Mouse (Mus musculus): Measurements from ENCODE around the gene Rhox2f.
"Not testable (repeated sequence)": the region's sequence is repeated elsewhere in the genome, so short reads cannot be mapped to it uniquely, and the experiment has no call there.

Gene Rhox2f

DNA sequence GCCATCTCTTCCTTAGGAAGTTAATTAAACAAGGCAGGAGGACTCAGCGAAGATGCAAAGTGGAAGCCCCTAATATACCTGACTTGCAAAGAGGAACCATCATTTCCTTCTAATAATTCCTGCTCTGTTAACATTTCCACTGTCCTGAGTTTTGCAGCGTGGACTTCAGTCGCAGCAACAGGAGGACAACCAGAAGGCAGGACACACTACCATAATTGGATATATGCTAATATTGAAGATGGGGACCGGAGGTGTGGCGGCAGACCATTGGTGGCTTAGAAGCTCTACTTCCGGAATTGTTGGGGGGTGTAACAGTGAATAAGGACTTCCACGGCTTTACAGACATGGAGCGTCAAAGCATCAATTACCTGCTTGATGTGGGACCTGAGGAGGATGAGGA lies at the start of gene Rhox2f:
Rhox2f (plus strand) TSS at position 301 of the 400 bp plus-strand sequence.
- in situ Hi-C loops (cut with MboI, MseI) = loop anchor here (5.0 kb wide), 1 partner anchor 119 kb away; the partner anchor contains the start of gene Rhox2c

GRCm38 (mm10) chrX:37530152-37530551 lies 41.1 kb upstream of the Rhox2f start, which contains the start of gene Rhox2e:
Gene Rhox2e, plus strand, starts transcription at chrX:37530452.
- in situ Hi-C loops (cut with MboI, MseI) = not testable (repeated sequence)

DNA sequence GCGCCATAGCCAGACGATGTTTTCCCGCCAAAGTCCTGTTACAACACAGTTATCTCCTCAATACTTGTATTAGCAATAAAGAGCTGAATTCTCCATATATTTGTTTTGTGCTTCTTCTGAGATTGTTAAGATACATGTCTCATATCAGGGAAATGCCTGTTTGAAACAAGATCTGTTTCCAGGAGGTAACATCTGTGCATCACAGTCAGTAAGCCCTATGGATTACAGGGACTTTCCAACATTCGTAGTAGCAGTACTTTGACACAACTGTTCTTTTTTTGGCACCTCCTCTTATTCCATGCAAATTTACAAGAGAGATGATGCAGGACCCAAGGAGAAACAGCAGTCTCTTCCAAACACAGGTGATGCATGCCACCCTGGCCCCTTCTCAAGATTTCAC lies 29.5 kb upstream of the Rhox2f start, which contains the start of gene Rhox3e:
Rhox3e (plus strand) TSS at position 301 of the 400 bp plus-strand sequence.
- in situ Hi-C loops (cut with MboI, MseI) = loop anchor here (5.0 kb wide), 1 partner anchor 289 kb away; no protein-coding TSS in a partner anchor

DNA sequence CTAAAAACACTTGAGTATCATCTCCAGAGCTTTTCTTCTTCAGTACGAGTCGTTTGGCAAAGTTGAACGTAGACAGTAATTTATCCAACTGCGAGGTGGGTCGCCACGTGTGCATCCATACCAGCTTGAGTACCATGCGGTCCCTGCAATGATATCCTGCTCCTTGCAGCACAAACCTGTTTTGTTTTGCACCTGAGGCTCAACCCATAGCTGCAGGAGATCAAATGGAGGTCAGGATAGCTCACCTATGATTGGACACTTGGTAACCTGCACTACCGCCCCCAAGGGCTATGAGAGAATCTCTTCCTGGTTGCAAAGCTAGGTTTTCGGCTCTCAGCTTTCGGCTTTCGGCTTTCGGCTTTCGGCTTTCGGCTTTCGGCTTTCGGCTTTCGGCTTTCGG lies 14.1 kb upstream of the Rhox2f start, which contains the start of gene Rhox4e:
Rhox4e (plus strand) TSS at position 301 of the 400 bp plus-strand sequence.
- in situ Hi-C loops (cut with MboI, MseI) = not testable (repeated sequence)

- in situ Hi-C loops (cut with MboI, MseI) = loop anchor here (5.0 kb wide), 1 partner anchor 120 kb away; the partner anchor contains the start of gene Rhox2c
Observed at GRCm38 (mm10) chrX:37572638-37573037, 1.4 kb downstream of the Rhox2f start.

DNA sequence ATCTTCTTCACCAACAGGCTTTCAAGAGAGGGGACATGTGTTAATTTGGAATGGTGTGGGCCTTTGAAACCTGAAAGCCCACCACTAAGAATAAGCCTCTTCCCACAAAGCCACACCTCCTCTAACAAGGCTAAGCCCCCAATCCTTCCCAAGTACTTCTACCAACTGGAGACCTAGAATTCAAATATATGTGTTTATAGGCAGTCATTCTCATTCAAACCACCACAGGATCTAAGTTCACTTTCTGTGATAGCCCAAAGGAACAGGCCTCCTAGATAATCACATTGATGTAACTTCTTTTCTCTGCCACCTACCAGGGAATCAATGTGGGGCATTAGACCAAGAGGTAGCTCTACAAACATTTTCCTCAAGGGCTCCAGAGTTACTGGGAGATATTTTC lies 9.5 kb downstream of the Rhox2f start, which contains the start of gene Rhox3f:
Rhox3f (plus strand) TSS at position 301 of the 400 bp plus-strand sequence.
- in situ Hi-C loops (cut with MboI, MseI) = not testable (repeated sequence)

DNA sequence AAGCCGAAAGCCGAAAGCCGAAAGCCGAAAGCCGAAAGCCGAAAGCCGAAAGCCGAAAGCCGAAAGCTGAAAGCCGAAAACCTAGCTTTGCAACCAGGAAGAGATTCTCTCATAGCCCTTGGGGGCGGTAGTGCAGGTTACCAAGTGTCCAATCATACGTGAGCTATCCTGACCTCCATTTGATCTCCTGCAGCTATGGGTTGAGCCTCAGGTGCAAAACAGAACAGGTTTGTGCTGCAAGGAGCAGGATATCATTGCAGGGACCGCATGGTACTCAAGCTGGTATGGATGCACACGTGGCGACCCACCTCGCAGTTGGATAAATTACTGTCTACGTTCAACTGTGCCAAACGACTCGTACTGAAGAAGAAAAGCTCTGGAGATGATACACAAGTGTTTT lies 36.4 kb downstream of the Rhox2f start, which contains the start of gene Rhox4f:
Rhox4f (minus strand) TSS at position 101 of the 400 bp plus-strand sequence.
- in situ Hi-C loops (cut with MboI, MseI) = not testable (repeated sequence)

All from T-helper 2 cell (primary cell).